Mouse (Mus musculus): ENCODE data around the gene Map10.

- no peak for TF ChIP-seq POLR2A (IDR thresholded peaks at IDR 0.05; ENCODE audit: borderline replicate concordance, extremely low read depth, insufficient read depth, insufficient read length, poor library complexity, severe bottlenecking)
- TF ChIP-seq CTCF (IDR thresholded peaks at IDR 0.05; ENCODE audit: borderline replicate concordance, extremely low read depth, insufficient read depth, insufficient read length), result no peak
Measured at GRCm38 (mm10) chr8:125620301-125620700, 49.3 kb upstream of the Map10 start.
